Mouse (Mus musculus) mouse trophoblast stem cell (cell line): ENCODE measurements around the gene Nr2f2.

ENCODE experiments used
- in situ Hi-C, 2 experiments: fragments of 300-500 bp; cut with MseI, MboI; formaldehyde crosslinking; loops; 2 replicates in 1 of 2; 3 replicates in 1 of 2; pipeline ENCODE4 v1.15.1; 2025

The Nr2f2 gene

GRCm38 (mm10) chr7:70350781-70351551 is 15.6 kb downstream of the Nr2f2 start:
- in situ Hi-C loops: no loop called here

GRCm38 (mm10) chr7:70349981-70350670 is 16.4 kb downstream of the Nr2f2 start:
- in situ Hi-C loops: loop anchor here (25.0 kb wide), 2 partner anchors 863 to 1363 kb away; no protein-coding TSS in a partner anchor

- in situ Hi-C loops: loop anchor here (25.0 kb wide), 2 partner anchors 862 to 1362 kb away; no protein-coding TSS in a partner anchor
Observed at GRCm38 (mm10) chr7:70348977-70349615, 17.4 kb downstream of the Nr2f2 start.

- in situ Hi-C loops: loop anchor here (25.0 kb wide), 2 partner anchors 861 to 1361 kb away; no protein-coding TSS in a partner anchor
Observed at GRCm38 (mm10) chr7:70348064-70348976, 18.2 kb downstream of the Nr2f2 start.

- in situ Hi-C loops: loop anchor here (25.0 kb wide), 2 partner anchors 860 to 1360 kb away; no protein-coding TSS in a partner anchor
Observed at GRCm38 (mm10) chr7:70347618-70347958, 18.9 kb downstream of the Nr2f2 start.

GRCm38 (mm10) chr7:70346951-70347617 is 19.5 kb downstream of the Nr2f2 start:
- in situ Hi-C loops: loop anchor here (25.0 kb wide), 2 partner anchors 860 to 1360 kb away; no protein-coding TSS in a partner anchor

GRCm38 (mm10) chr7:70346010-70346536 is 20.5 kb downstream of the Nr2f2 start:
- in situ Hi-C loops: loop anchor here (25.0 kb wide), 2 partner anchors 859 to 1359 kb away; no protein-coding TSS in a partner anchor

GRCm38 (mm10) chr7:70343426-70343825 is 23.1 kb downstream of the Nr2f2 start:
- in situ Hi-C loops: loop anchor here (25.0 kb wide), 2 partner anchors 856 to 1356 kb away; no protein-coding TSS in a partner anchor

GRCm38 (mm10) chr7:70342771-70343170 is 23.8 kb downstream of the Nr2f2 start:
- in situ Hi-C loops: loop anchor here (25.0 kb wide), 2 partner anchors 855 to 1355 kb away; no protein-coding TSS in a partner anchor

- in situ Hi-C loops: loop anchor here (25.0 kb wide), 2 partner anchors 855 to 1355 kb away; no protein-coding TSS in a partner anchor
Observed at GRCm38 (mm10) chr7:70342076-70342475, 24.5 kb downstream of the Nr2f2 start.

- in situ Hi-C loops: loop anchor here (25.0 kb wide), 2 partner anchors 853 to 1353 kb away; no protein-coding TSS in a partner anchor
Observed at GRCm38 (mm10) chr7:70339998-70340630, 26.4 kb downstream of the Nr2f2 start.

- in situ Hi-C loops: loop anchor here (25.0 kb wide), 2 partner anchors 851 to 1351 kb away; no protein-coding TSS in a partner anchor
Observed at GRCm38 (mm10) chr7:70338265-70338640, 28.3 kb downstream of the Nr2f2 start.

GRCm38 (mm10) chr7:70337581-70338264 is 28.8 kb downstream of the Nr2f2 start:
- in situ Hi-C loops: loop anchor here (25.0 kb wide), 2 partner anchors 850 to 1350 kb away; no protein-coding TSS in a partner anchor

- in situ Hi-C loops: loop anchor here (25.0 kb wide), 2 partner anchors 849 to 1349 kb away; no protein-coding TSS in a partner anchor
Observed at GRCm38 (mm10) chr7:70336571-70337240, 29.8 kb downstream of the Nr2f2 start.

- in situ Hi-C loops: loop anchor here (25.0 kb wide), 2 partner anchors 849 to 1349 kb away; no protein-coding TSS in a partner anchor
Observed at GRCm38 (mm10) chr7:70336126-70336525, 30.4 kb downstream of the Nr2f2 start.

- in situ Hi-C loops: loop anchor here (25.0 kb wide), 2 partner anchors 848 to 1348 kb away; no protein-coding TSS in a partner anchor
Observed at GRCm38 (mm10) chr7:70335411-70335810, 31.1 kb downstream of the Nr2f2 start.

- in situ Hi-C loops: loop anchor here (25.0 kb wide), 2 partner anchors 848 to 1348 kb away; no protein-coding TSS in a partner anchor
Observed at GRCm38 (mm10) chr7:70334836-70335235, 31.7 kb downstream of the Nr2f2 start.

- in situ Hi-C loops: loop anchor here (25.0 kb wide), 2 partner anchors 847 to 1347 kb away; no protein-coding TSS in a partner anchor
Observed at GRCm38 (mm10) chr7:70333851-70334250, 32.7 kb downstream of the Nr2f2 start.
